Mouse (Mus musculus): ENCODE data around the gene Lrp8. TPM values are rescaled to one million over a fixed set of nuclear protein-coding genes. Genes with fewer than 3 reads are reported as not detected.
A peak's percentile ranks its signal among the peaks of the same experiment; 100 is the strongest.

Gene Lrp8
- polyA plus RNA-seq, 1 experiment = 10.2 TPM

DNA sequence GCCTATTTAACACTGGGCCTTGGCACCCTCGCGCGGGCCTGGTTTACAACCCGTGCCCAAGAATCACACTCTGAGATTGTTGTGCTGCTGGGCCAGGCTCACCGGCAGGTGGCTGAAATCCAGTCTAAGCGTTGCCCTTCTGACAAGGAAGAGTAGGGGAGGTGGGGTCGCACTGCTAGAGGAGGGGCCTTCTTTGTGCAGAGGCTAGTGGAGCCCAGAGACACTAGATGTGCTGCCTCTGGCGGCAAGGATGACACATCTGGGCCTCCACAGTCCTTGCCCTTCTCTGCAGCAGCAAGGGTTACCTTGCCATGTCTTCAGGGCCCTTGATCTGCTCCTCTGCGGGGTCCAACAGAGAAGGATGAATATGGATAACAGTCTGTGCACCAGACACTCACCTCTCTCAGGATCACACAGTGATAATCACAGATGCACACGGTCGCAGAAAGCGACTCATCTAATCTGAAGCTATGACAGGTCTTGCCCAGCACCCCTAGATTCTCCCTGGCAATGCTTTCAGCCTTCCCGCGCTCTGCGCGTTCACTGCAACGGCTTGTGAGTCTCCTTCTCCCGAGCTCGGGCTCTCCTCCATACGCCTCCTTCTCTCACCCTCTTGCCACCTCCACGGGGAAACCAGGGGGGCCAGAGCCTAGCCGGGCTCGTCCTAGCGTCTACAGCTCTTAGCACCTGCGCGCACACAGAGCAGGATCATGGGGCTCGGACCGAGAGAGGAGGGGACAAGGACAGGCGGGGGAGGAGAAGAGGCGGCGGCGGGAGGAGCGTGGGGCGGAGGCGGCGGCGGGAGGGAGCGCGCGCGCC lies 486 bp upstream of the Lrp8 start:
- H3K4me3 ChIP-seq (replicated peaks; ENCODE audit: control insufficient read depth, low read depth, low read length) = peak overlapping the region; percentile 72

GRCm38 (mm10) chr4:107802450-107803331 lies 630 bp downstream of the Lrp8 start:
- H3K4me3 ChIP-seq (replicated peaks; ENCODE audit: control insufficient read depth, low read depth, low read length) = peak overlapping the region; percentile 75
- H3K4me1 ChIP-seq (ENCODE audit: control insufficient read depth, insufficient read depth, low read length) = peaks cover 4% of the 10 kb centered on the region; the same call in 1 of the 2 replicates
- WGBS = under 1% methylated on average over 65 of the region's 65 CpGs
- no peak for TF ChIP-seq CTCF (IDR thresholded peaks at IDR 0.05; ENCODE audit: control insufficient read depth, insufficient read depth, low read length)
- TF ChIP-seq POLR2A (IDR thresholded peaks at IDR 0.05; ENCODE audit: borderline replicate concordance, control insufficient read depth, low read depth, low read length) = peak; percentile 6; the same call in 1 of the 2 replicates
- peak overlapping the region; percentile 77 for H3K27ac ChIP-seq (ENCODE audit: control insufficient read depth, insufficient read depth, low read depth, low read length, poor library complexity)

More for the DNA sequence above, 486 bp upstream of the Lrp8 start:
- H3K4me1 ChIP-seq (ENCODE audit: control insufficient read depth, insufficient read depth, low read length) = peaks cover 4% of the 10 kb centered on the region; the same call in 1 of the 2 replicates
- WGBS = 6% methylated on average over 39 of the region's 41 CpGs
- H3K27ac ChIP-seq (ENCODE audit: control insufficient read depth, insufficient read depth, low read depth, low read length, poor library complexity) = peak overlapping the region; percentile 50; the same call in 1 of the 2 replicates
- TF ChIP-seq POLR2A (IDR thresholded peaks at IDR 0.05; ENCODE audit: borderline replicate concordance, control insufficient read depth, low read depth, low read length) (peak; percentile 16; the same call in 1 of the 2 replicates), CTCF (IDR thresholded peaks at IDR 0.05; ENCODE audit: control insufficient read depth, insufficient read depth, low read length) (no peak)

- peaks cover 4% of the 10 kb centered on the region; the same call in 1 of the 2 replicates for H3K4me1 ChIP-seq (ENCODE audit: control insufficient read depth, insufficient read depth, low read length)
- TF ChIP-seq CTCF (IDR thresholded peaks at IDR 0.05; ENCODE audit: control insufficient read depth, insufficient read depth, low read length) (no peak), POLR2A (IDR thresholded peaks at IDR 0.05; ENCODE audit: borderline replicate concordance, control insufficient read depth, low read depth, low read length) (peak; percentile 2; the same call in 1 of the 2 replicates)
- under 1% methylated on average over 46 of the region's 46 CpGs for WGBS
Measured at GRCm38 (mm10) chr4:107803351-107804106, 1.5 kb downstream of the Lrp8 start.

DNA sequence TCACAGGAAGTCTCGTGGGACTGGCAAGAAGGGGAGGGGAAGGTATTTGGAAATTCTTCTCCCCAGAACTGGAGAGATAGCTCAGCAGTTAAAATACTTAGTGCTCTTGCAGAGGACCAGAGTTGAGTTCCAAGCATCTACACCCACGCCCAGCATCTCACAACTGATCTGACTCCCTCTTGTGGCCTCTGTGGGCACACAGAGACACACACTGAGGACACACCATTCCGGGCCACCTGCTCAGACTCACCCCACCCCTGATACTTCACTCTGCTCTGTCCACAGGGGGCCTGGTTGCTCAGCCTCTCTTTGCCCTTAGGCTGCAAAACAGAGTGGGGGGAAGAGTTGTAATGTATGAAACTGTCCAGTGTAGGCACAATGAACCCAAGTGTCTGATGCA lies 3.4 kb downstream of the Lrp8 start:
- no peak overlapping the region for H3K27ac ChIP-seq (ENCODE audit: control insufficient read depth, insufficient read depth, low read depth, low read length, poor library complexity)
- H3K4me3 ChIP-seq (replicated peaks; ENCODE audit: control insufficient read depth, low read depth, low read length) = no peak overlapping the region
- WGBS = 52% methylated on average over 3 of the region's 3 CpGs

More at GRCm38 (mm10) chr4:107803351-107804106, 1.5 kb downstream of the Lrp8 start:
- Histone ChIP-seq H3K4me3 (replicated peaks; ENCODE audit: control insufficient read depth, low read depth, low read length) (peak overlapping the region; percentile 75), H3K27ac (ENCODE audit: control insufficient read depth, insufficient read depth, low read depth, low read length, poor library complexity) (peak overlapping the region; percentile 69)

DNA sequence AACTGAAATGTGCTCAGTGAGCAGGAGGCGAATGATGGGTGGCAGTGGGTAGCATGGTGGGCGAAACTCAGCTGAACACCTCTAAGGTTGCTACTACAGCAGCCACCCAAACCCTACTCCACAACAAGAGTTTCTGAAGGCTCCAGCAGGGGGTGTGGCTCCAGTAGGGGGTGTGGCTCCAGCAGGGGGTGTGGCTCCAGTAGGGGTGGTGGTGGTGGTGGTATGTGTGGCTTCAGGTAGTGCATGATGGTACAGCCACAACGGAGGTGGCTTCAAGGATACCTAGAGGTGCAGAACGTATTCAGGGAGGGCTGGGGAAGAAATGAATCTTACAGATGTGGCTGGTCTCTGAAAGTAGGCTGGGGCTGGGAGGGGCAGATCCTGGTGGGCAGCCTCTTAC lies 5.7 kb downstream of the Lrp8 start:
- TF ChIP-seq CTCF (IDR thresholded peaks at IDR 0.05; ENCODE audit: control insufficient read depth, insufficient read depth, low read length) (no peak), POLR2A (IDR thresholded peaks at IDR 0.05; ENCODE audit: borderline replicate concordance, control insufficient read depth, low read depth, low read length) (no peak)
- H3K4me3 ChIP-seq (replicated peaks; ENCODE audit: control insufficient read depth, low read depth, low read length) = no peak overlapping the region
- H3K4me1 ChIP-seq (ENCODE audit: control insufficient read depth, insufficient read depth, low read length) = peaks cover 4% of the 10 kb centered on the region; the same call in 1 of the 2 replicates
- 33% methylated on average over 4 of the region's 4 CpGs for WGBS
- H3K27ac ChIP-seq (ENCODE audit: control insufficient read depth, insufficient read depth, low read depth, low read length, poor library complexity) = no peak overlapping the region

More for the DNA sequence above, 3.4 kb downstream of the Lrp8 start:
- H3K4me1 ChIP-seq (ENCODE audit: control insufficient read depth, insufficient read depth, low read length) = peaks cover 4% of the 10 kb centered on the region; the same call in 1 of the 2 replicates
- TF ChIP-seq POLR2A (IDR thresholded peaks at IDR 0.05; ENCODE audit: borderline replicate concordance, control insufficient read depth, low read depth, low read length) = no peak
- TF ChIP-seq CTCF (IDR thresholded peaks at IDR 0.05; ENCODE audit: control insufficient read depth, insufficient read depth, low read length) = peak; percentile 55; the same call in 1 of the 2 replicates

DNA sequence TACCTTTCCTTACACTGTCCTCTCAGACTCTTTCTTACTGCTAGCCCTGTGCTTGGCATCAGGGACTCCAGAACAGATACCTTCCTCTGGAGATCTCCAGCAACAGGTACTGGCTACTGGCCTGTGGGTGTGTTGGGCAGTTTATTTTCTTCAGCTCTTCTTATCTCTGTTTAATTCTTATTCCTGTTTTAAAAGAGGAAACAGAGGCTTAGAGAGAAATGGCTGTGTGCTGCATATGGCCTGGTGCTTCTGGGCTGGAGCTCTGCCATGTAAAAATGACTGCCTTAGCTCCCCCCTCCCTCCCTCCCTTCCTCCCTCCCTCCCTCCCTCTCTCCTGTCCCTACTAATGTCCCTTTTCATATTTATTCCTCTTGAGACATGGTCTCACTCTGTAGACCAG lies 6.6 kb downstream of the Lrp8 start:
- TF ChIP-seq POLR2A (IDR thresholded peaks at IDR 0.05; ENCODE audit: borderline replicate concordance, control insufficient read depth, low read depth, low read length) (no peak), CTCF (IDR thresholded peaks at IDR 0.05; ENCODE audit: control insufficient read depth, insufficient read depth, low read length) (no peak)
- H3K27ac ChIP-seq (ENCODE audit: control insufficient read depth, insufficient read depth, low read depth, low read length, poor library complexity) = no peak overlapping the region
- no peak overlapping the region for H3K4me3 ChIP-seq (replicated peaks; ENCODE audit: control insufficient read depth, low read depth, low read length)
- peaks cover 6% of the 10 kb centered on the region; the same call in 1 of the 2 replicates for H3K4me1 ChIP-seq (ENCODE audit: control insufficient read depth, insufficient read depth, low read length)

DNA sequence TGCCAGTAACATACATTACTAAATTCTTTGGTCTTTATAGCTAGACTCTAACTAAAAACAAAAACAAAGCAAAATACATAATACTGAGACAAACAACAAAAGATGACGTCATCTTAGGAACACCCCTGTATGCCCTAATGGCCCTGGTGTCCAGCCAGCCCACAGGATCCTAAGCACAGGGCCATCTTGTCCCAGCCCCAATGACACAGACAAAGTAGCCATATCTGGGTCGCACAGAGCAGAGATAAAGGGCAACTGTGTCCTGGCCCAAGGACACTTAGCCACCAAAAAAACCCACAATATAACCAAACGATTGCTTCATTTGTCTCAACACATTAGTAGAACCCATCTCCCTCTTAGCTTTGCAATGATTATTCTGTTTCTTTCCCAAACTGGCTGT lies 8.9 kb downstream of the Lrp8 start:
- Histone ChIP-seq H3K4me3 (replicated peaks; ENCODE audit: control insufficient read depth, low read depth, low read length) (no peak overlapping the region), H3K4me1 (ENCODE audit: control insufficient read depth, insufficient read depth, low read length) (peaks cover 2% of the 10 kb centered on the region; the same call in 1 of the 2 replicates), H3K27ac (ENCODE audit: control insufficient read depth, insufficient read depth, low read depth, low read length, poor library complexity) (no peak overlapping the region)
- TF ChIP-seq POLR2A (IDR thresholded peaks at IDR 0.05; ENCODE audit: borderline replicate concordance, control insufficient read depth, low read depth, low read length) (no peak), CTCF (IDR thresholded peaks at IDR 0.05; ENCODE audit: control insufficient read depth, insufficient read depth, low read length) (no peak)
- 58% methylated on average over 3 of the region's 3 CpGs for WGBS
